In genomic region chr9:111056798-111057543, GRCm38 (mm10) we compare ENCODE assay signal across 8 mouse cellular contexts. TPM values are rescaled to one million over a fixed set of nuclear protein-coding genes. Genes with fewer than 3 reads are reported as not detected.
DNase-seq lines count a peak whose midpoint lies in the region; ATAC-seq lines count a peak whose summit lies in the region.

Gene Ccrl2 (minus strand): TSS chr9:111057519.

- H3K9me3 ChIP-seq in intestine, embryonic 15.5 days: no peaks in the 10 kb centered on the region
- H3K9me3 ChIP-seq in neural tube, embryonic 14.5 days (ENCODE audit: control insufficient read depth, low read length): no peaks in the 10 kb centered on the region

- WGBS in intestine, embryonic 15.5 days: 6% methylated on average over 17 of the region's 17 CpGs
- 63% methylated on average over 17 of the region's 17 CpGs for WGBS in neural tube, embryonic 14.5 days

- peak within 1 kb of the TSS; percentile 45 for H3K4me3 ChIP-seq in intestine, embryonic 15.5 days (replicated peaks)
- peak within 1 kb of the TSS; percentile 10; the same call in 1 of the 2 replicates for H3K4me3 ChIP-seq in neural tube, embryonic 14.5 days (ENCODE audit: low read depth, low read length)

- peaks cover 12% of the 10 kb centered on the region for H3K4me1 ChIP-seq in intestine, embryonic 15.5 days (replicated peaks)
- H3K4me1 ChIP-seq in neural tube, embryonic 14.5 days (ENCODE audit: control insufficient read depth, insufficient read depth, low read length): no peaks in the 10 kb centered on the region

- no peaks in the 10 kb centered on the region for H3K27me3 ChIP-seq in intestine, embryonic 15.5 days (replicated peaks)
- no peaks in the 10 kb centered on the region for H3K27me3 ChIP-seq in neural tube, embryonic 14.5 days (ENCODE audit: control insufficient read depth, insufficient read depth, low read length)

- DNase-seq in frontal cortex, postnatal 36 days (ENCODE audit: low spot score in 2 of 2): peak; percentile 9 to 10
- DNase-seq in frontal cortex, postnatal 14 days (ENCODE audit: low spot score in 2 of 2): no peak
- peak; percentile 65 to 75 for DNase-seq in lung, adult 18-20 months
- DNase-seq in right cerebral cortex, postnatal 10 days (ENCODE audit: low spot score in 2 of 2): no peak

- peak within 1 kb of the TSS; percentile 83 for H3K4me2 ChIP-seq in intestine, embryonic 15.5 days (replicated peaks)
- peak within 1 kb of the TSS; percentile 26; the same call in 1 of the 2 replicates for H3K4me2 ChIP-seq in neural tube, embryonic 14.5 days (ENCODE audit: low read depth, low read length)

- H3K27ac ChIP-seq in intestine, embryonic 15.5 days: peak within 1 kb of the TSS; percentile 19; the same call in 1 of the 2 replicates
- H3K27ac ChIP-seq in neural tube, embryonic 14.5 days (ENCODE audit: low read depth, low read length): no peak within 1 kb of the TSS

- H3K36me3 ChIP-seq in intestine, embryonic 15.5 days: no peaks in the 10 kb centered on the region
- no peaks in the 10 kb centered on the region for H3K36me3 ChIP-seq in neural tube, embryonic 14.5 days (ENCODE audit: control insufficient read depth, insufficient read depth, low read length)

- peak; percentile 79 for ATAC-seq in common myeloid progenitor, adult 5-6 weeks (replicated peaks; ENCODE audit: low read depth, poor library complexity, severe bottlenecking)
- peak; percentile 57 for ATAC-seq in granulocyte monocyte progenitor cell, adult 5-6 weeks (replicated peaks; ENCODE audit: poor library complexity, severe bottlenecking)
- ATAC-seq in intestine, embryonic 15.5 days: peak; percentile 87
- ATAC-seq in neural tube, embryonic 14.5 days (ENCODE audit: low read depth): no peak

- H3K9ac ChIP-seq in intestine, embryonic 15.5 days: peak within 1 kb of the TSS; percentile 39
- no peak within 1 kb of the TSS for H3K9ac ChIP-seq in neural tube, embryonic 14.5 days (replicated peaks; ENCODE audit: low read depth, low read length)

RNA-seq across cellular contexts. Expression of gene Ccrl2, which starts in this region (rescaled TPM):
- total RNA-seq in common myeloid progenitor, adult 5-6 weeks (2017): 9.6 and 10.5 TPM in 2 replicates
- 3.7 TPM in 1 of 2 replicates, not detected in the other for total RNA-seq in granulocyte monocyte progenitor cell, adult 5-6 weeks (2014; fragmentation: Nextera tagmentation)
- 6.5 and 8.8 TPM in 2 replicates for total RNA-seq in granulocyte monocyte progenitor cell, adult 5-6 weeks (2017)
- polyA plus RNA-seq in intestine, embryonic 15.5 days (2015; fragmentation: Nextera tagmentation; extraction: Ambion mirVana): 1.8 and 2.6 TPM in 2 replicates
- 0.35 and 1.1 TPM in 2 replicates for polyA plus RNA-seq in neural tube, embryonic 14.5 days (2014; fragmentation: Nextera tagmentation; extraction: Ambion mirVana)

Comparison
In these comparisons a context has a peak if more than half of its experiments do, and no peak if none do; other contexts are left out.
1. DNase-seq: peak in frontal cortex, postnatal 36 days (2 of 2) and lung, adult 18-20 months (2 of 2); none in frontal cortex, postnatal 14 days (0 of 2) and right cerebral cortex, postnatal 10 days (0 of 2).